Mouse (Mus musculus) ES-E14 (cell line): Measurements from ENCODE around the gene Olfr519. TPM values are rescaled to one million over a fixed set of nuclear protein-coding genes. Genes with fewer than 3 reads are reported as not detected.

Experiments used
- DNase-seq: peaks from one replicate; pipeline ENCODE4 v3.0.0-alpha.2; 2013; ENCODE audit warnings: low read depth, low spot score
- H3K27ac ChIP-seq: 2 replicates; pipeline ENCODE4 v1.5.1; 2012; ENCODE audit warnings: low read depth, mild to moderate bottlenecking, low read length, moderate library complexity, mixed read lengths; ENCODE audit not compliant: poor library complexity, insufficient read depth, severe bottlenecking
- H3K36me3 ChIP-seq: 2 replicates; pipeline ENCODE4 v1.6.1; 2012; ENCODE audit warnings: mild to moderate bottlenecking, low read length, moderate library complexity, mixed read lengths; ENCODE audit not compliant: control insufficient read depth, poor library complexity, insufficient read depth, severe bottlenecking
- H3K4me1 ChIP-seq, 2 experiments: fragments of 150-350 bp in 1 of 2; sonication (generic) in 1 of 2; 2 replicates each; pipeline ENCODE4 v1.6.1; 2012; ENCODE audit warnings: low read length in 2 of 2, mild to moderate bottlenecking in 1 of 2, mixed read lengths in 1 of 2; ENCODE audit not compliant: control insufficient read depth in 2 of 2, insufficient read depth in 2 of 2, poor library complexity in 1 of 2
- H3K4me3 ChIP-seq, 2 experiments: fragments of 150-350 bp in 1 of 2; sonication (generic) in 1 of 2; 2 replicates each; pipeline ENCODE4 v1.5.1; 2012; ENCODE audit warnings: low read length in 2 of 2, low read depth in 1 of 2, mild to moderate bottlenecking in 1 of 2, mixed read lengths in 1 of 2; ENCODE audit not compliant: insufficient read depth in 1 of 2, poor library complexity in 1 of 2, severe bottlenecking in 1 of 2
- H3K9ac ChIP-seq: 2 replicates; pipeline ENCODE4 v1.6.1; 2012; ENCODE audit warnings: low read depth, mild to moderate bottlenecking, low read length, mixed read lengths; ENCODE audit not compliant: poor library complexity, insufficient read depth, severe bottlenecking
- H3K9me3 ChIP-seq: fragments of 150-350 bp; sonication (generic); 2 replicates; pipeline ENCODE4 v1.6.1; 2012; ENCODE audit warnings: low read depth, mild to moderate bottlenecking, low read length; ENCODE audit not compliant: control insufficient read depth, insufficient read depth
- CHD2 ChIP-seq: IDR thresholded peaks from 2 replicates; pipeline ENCODE4 v1.6.1; 2014; ENCODE audit warnings: mild to moderate bottlenecking, low read depth, low read length, inconsistent platforms
- HCFC1 ChIP-seq: IDR thresholded peaks from 2 replicates; pipeline ENCODE4 v1.6.1; 2012; ENCODE audit warnings: low read length, inconsistent platforms, borderline replicate concordance; ENCODE audit not compliant: insufficient read depth
- MAFK ChIP-seq: IDR thresholded peaks from 2 replicates; pipeline ENCODE4 v1.6.1; 2014; ENCODE audit warnings: mild to moderate bottlenecking, low read depth, low read length, inconsistent platforms; ENCODE audit not compliant: insufficient read depth
- ZC3H11A ChIP-seq: IDR thresholded peaks from 2 replicates; pipeline ENCODE4 v1.6.1; 2012; ENCODE audit warnings: low read depth, mild to moderate bottlenecking, inconsistent platforms, low read length, borderline replicate concordance
- ZNF384 ChIP-seq: IDR thresholded peaks from 2 replicates; pipeline ENCODE4 v1.6.1; 2012; ENCODE audit warnings: low read depth, low read length, inconsistent platforms
- in situ Hi-C, 2 experiments: fragments of 600-800 bp; cut with MboI; formaldehyde crosslinking; loops; one replicate each; pipeline ENCODE4 v1.15.1; 2025; ENCODE audit warnings: low sequenced_read_pairs in 2 of 2, inconsistent platforms in 1 of 2; ENCODE audit not compliant: unreplicated experiment in 2 of 2
- total RNA-seq: library from RNA; depleted of rRNA; stranded (reverse); fragments of 300-350 nt; gene quantifications from 2 replicates; pipeline ENCODE4 v1.2.3, GENCODE M21; 2012

The Olfr519 gene
- total RNA-seq, 1 experiment, result not detected

DNA sequence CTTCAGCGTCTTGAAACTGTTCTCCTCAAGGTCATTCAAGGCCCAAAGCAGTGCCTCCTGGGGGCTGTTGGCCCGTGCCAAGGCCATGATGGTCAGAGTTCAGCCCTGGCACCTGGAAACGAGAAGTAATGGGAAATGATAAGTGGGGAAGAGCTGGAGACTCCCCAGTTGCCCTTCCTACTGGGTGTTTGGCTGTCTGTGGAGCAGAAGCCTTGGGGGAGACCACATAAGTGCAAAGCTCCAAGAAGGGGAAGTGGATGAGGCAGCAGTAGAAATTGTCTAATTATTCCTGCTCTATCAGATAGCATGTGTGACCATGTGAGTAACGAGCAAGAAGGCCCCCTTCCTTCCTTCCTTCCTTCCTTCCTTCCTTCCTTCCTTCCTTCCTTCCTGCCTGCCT, 32.8 kb upstream of the Olfr519 start:
- H3K27ac ChIP-seq, result no peak overlapping the region
- H3K4me3 ChIP-seq, result no peak overlapping the region
- H3K4me1 ChIP-seq, result no peaks in the 10 kb centered on the region
- in situ Hi-C loops, result no loop called here
- no peak for TF ChIP-seq ZNF384
- TF ChIP-seq ZC3H11A, result no peak
- TF ChIP-seq MAFK, result no peak
- no peak for TF ChIP-seq CHD2
- TF ChIP-seq HCFC1, result no peak
- no peaks in the 10 kb centered on the region for H3K36me3 ChIP-seq
- H3K9ac ChIP-seq, result no peak overlapping the region
- H3K9me3 ChIP-seq, result no peaks in the 10 kb centered on the region
- no peak for DNase-seq

DNA sequence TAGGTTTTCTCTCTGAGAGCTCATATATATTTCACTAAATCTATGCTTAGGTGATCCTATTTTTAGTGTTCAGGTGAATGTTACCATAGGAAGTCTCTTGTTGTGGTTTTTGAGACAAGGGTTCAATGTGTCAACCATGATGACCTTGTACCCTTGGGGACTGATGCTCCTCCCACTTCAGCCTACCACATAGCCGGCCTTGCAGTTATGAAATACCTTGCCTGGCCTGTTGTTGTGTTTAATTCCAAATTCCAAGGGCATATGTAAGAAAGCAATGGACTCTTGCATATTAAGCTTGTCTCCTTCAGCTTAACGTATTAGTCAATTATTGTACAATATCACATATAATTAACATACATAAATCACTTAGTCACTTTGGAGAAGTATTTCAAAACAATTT, 9.7 kb upstream of the Olfr519 start:
- Histone ChIP-seq H3K9me3 (no peaks in the 10 kb centered on the region), H3K27ac (no peak overlapping the region), H3K36me3 (no peaks in the 10 kb centered on the region), H3K4me3 (no peak overlapping the region), H3K4me1 (no peaks in the 10 kb centered on the region), H3K9ac (no peak overlapping the region)
- no peak for DNase-seq
- in situ Hi-C loops, result no loop called here
- TF ChIP-seq CHD2, result no peak
- TF ChIP-seq ZNF384, result no peak
- TF ChIP-seq HCFC1, result no peak
- TF ChIP-seq ZC3H11A, result no peak
- no peak for TF ChIP-seq MAFK

DNA sequence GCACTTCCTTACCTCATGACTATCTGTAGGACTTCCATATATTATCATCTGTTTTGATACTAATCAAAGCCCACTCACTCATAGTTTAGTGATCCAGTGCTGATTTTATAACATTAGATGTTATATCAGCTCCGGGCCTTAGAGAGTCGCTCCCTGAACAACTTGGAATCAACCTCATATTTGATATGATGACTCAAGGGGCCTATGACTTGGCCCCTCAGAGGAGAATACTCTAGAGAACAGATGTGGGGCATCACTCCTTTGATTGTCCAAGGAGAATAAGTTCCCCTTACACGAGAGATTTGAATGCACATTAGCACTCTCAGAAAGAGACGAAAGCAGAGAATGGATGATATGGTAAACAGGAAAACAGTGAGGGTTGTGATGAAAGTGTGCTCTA, 9.3 kb downstream of the Olfr519 start, which contains the start of gene Olfr518:
TSS of gene Olfr518 (minus strand) at position 101 of the 400 bp plus-strand sequence.
- in situ Hi-C loops, result no loop called here
- no peak for DNase-seq
- no peaks in the 10 kb centered on the region for H3K36me3 ChIP-seq
- no peak within 1 kb of the TSS for H3K4me3 ChIP-seq
- no peak within 1 kb of the TSS for H3K27ac ChIP-seq
- no peaks in the 10 kb centered on the region for H3K9me3 ChIP-seq
- no peaks in the 10 kb centered on the region for H3K4me1 ChIP-seq
- no peak within 1 kb of the TSS for H3K9ac ChIP-seq
- TF ChIP-seq HCFC1, result no peak
- TF ChIP-seq CHD2, result no peak
- no peak for TF ChIP-seq ZNF384
- TF ChIP-seq ZC3H11A, result no peak
- no peak for TF ChIP-seq MAFK

DNA sequence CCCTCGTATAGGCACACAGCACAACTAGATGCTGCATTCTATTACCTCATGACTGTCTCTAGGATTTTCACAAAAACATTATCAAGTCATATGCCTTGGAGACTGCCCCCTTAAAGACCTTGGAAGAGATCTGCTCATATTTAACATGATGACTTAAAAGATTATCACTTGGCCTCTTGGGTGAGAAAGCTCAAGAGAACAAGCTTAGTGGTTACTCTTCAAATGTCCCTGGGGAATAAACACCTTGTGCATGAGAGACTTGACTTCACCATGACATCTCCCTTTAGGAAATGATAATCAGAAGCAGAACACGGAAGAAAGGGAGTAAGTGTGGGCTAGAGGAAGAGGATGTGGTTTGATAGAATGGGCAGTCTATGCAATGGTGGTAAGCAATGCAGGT, 21.9 kb downstream of the Olfr519 start, which contains the start of gene Olfr517:
TSS of gene Olfr517 (minus strand) at position 101 of the 400 bp plus-strand sequence.
- Histone ChIP-seq H3K27ac (no peak within 1 kb of the TSS), H3K9me3 (no peaks in the 10 kb centered on the region)
- DNase-seq, result no peak

More for the DNA sequence above, 21.9 kb downstream of the Olfr519 start, which contains the start of gene Olfr517:
- H3K36me3 ChIP-seq, result no peaks in the 10 kb centered on the region
- no peak within 1 kb of the TSS for H3K4me3 ChIP-seq
- in situ Hi-C loops, result no loop called here
- H3K4me1 ChIP-seq, result no peaks in the 10 kb centered on the region
- TF ChIP-seq CHD2 (no peak), HCFC1 (no peak), MAFK (no peak), ZNF384 (no peak), ZC3H11A (no peak)
- H3K9ac ChIP-seq, result no peak within 1 kb of the TSS
